Mouse (Mus musculus): ENCODE data around the gene Apbb2.

- TF ChIP-seq EP300 (IDR thresholded peaks at IDR 0.05; ENCODE audit: low read depth) = no peak
- TF ChIP-seq CTCF (IDR thresholded peaks at IDR 0.05; ENCODE audit: low read depth) = no peak
These were observed 115.6 kb downstream of the Apbb2 start for GRCm38 (mm10) chr5:66503033-66503432.

Data from heart, postnatal 0 days (tissue).